Mouse (Mus musculus): ENCODE measurements around the gene Cbx4. TPM values are rescaled to one million over a fixed set of nuclear protein-coding genes. Genes with fewer than 3 reads are reported as not detected.
A peak's percentile ranks its signal among the peaks of the same experiment; 100 is the strongest.

The Cbx4 gene
- 105 and 156 TPM in 2 replicates for total RNA-seq (2021)
- long read RNA-seq, experiment 1, full-length matches to known transcripts, result 207 of 255 reads
- long read RNA-seq, experiment 1, partial matches to known transcripts, result 8 of 255 reads
- long read RNA-seq, experiment 1, other reads (novel, unspliced or antisense), result 40 of 255 reads
- long read RNA-seq, experiment 2, full-length matches to known transcripts, result 217 of 277 reads
- long read RNA-seq, experiment 2, partial matches to known transcripts, result 5 of 277 reads
- long read RNA-seq, experiment 2, other reads (novel, unspliced or antisense), result 55 of 277 reads

DNA sequence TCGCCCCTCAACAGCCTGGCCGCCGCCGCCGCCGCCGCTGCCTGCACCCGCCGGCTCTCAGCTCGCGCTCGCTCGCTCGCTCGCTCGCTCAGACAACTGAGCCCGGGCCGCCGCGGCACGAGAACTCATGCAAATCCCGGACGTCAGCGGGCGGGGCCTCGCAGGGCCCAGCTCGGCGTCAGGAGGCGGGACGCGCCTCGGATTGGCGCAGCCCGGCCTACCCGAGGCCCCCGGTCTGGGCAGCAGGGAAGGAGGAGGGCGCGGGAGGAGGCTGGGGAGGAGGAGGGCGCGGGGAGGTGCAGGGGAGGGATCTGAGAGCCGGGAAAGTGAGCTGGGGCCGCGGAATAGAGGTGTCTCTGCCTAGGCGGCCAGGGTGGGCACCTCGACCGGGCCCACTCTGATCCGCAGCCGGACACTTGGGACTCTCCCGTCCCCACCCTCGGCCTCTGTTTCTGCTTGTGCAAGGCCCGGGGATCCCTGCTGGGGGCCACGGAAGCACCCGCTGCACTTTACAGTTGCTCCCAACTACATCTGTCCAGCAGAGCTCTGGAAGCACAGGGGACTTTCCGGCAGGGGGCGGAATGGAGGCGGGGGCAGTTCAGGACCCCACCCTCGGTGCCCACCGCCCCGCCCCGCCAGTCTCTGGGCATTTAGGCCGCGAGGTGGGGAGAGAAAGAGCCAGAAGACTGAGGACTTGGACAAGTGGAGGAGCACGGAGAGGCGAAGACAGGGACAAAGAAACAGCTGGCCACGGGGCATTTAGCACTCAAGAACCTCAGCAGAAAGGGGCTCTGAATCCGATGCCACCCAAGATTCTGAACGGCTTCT is at the start of gene Cbx4:
Gene Cbx4, minus strand, starts transcription at position 78 of the 828 bp plus-strand sequence.
- DNase-seq, result peak; percentile 98

DNA sequence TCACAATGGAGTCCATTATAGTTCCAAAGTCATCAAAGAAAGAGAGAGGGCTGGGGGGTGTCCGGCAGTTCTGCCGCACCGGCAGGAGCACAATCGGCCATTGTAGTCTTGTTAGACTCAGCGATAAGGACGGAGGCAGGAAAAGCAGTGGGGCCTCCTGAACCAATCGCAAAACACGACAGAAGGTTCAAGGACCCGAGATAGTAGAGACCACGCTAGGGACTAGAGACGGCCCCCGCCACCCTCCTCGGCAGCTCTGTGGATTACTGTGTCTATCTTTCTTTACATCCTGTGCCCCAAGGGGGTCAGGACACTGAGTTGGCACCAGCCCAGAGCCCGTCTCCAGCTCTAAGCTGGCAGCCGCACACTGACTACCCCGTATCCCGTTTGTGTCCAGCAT is 48.6 kb upstream of the Cbx4 start:
- DNase-seq, result no peak

DNA sequence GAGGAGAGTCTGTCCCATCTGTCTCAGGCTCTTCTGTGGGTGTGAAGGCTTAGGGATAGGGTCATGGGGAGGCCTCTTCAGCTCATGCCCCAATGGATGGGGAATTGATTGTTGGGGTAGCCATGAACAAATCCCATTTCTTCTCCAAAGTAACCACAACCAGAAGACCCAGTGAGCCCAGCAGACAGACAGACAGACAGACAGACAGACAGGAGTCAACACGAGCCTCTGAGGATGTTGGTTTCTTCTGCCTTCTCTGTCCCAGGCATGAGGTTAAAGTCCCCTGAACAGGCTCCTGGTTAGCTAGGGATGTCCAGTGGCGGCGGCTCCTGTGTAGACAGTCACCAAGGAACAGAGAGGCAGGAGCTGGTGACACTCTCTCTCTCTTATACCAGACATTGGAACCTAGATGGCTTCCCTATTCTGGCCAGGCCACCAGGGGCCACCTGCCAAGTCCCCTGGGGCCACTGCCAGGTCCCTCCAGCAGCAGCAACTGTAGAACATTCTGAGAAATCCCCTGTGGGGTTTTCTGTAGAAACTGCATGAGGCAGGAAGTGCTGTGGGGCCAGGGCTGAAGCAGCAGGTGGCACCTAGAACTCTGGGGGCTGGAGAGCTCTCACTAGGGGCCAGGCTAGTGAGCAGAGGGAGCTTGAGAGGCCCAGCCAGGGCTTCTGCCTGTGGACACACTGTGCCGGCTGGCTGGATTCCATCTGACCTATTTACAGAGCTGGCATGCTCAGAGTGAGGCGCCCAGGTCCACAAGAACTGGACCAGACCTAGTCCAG is 47.6 kb upstream of the Cbx4 start:
- peak; percentile 80 for DNase-seq

DNA sequence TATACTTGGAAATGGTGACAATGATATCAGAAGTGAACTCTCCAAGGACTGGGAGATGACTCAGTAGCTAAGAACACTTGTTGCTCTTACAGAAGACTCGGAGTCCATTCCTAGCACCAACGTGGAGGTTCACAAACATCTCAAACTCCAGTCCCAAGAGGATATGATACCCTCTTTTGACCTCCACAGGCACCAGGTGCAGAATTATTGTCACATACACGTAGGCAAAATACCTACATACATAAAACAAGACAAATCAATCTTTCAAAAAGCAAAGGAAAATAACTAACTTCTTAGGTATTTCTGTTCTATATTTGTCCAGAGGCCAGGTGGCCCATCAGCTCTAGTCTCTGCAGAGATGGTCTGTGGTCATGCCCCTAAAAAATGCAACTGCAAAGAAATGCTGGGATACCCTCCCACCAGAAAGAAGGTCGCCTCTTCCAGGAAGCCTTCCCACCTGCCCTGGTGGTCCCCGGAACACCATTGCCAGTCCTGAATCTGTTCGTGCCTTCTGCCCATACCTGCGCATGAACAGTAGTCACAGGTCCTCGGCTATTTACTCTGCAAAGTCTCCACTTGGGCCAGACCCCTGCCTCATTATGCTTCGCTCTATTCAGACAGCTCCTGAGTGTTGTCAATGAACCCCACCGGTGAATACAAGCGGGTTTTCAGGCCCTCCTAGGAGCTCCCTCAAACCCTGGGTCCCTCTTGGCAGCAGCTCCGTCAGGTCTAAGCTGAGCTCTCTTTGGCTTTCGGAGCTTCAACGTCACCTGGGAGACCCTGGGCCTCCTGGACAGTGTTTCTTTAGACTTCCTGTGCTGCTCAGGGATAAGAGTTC is 46.4 kb upstream of the Cbx4 start:
- peak; percentile 3 for DNase-seq

DNA sequence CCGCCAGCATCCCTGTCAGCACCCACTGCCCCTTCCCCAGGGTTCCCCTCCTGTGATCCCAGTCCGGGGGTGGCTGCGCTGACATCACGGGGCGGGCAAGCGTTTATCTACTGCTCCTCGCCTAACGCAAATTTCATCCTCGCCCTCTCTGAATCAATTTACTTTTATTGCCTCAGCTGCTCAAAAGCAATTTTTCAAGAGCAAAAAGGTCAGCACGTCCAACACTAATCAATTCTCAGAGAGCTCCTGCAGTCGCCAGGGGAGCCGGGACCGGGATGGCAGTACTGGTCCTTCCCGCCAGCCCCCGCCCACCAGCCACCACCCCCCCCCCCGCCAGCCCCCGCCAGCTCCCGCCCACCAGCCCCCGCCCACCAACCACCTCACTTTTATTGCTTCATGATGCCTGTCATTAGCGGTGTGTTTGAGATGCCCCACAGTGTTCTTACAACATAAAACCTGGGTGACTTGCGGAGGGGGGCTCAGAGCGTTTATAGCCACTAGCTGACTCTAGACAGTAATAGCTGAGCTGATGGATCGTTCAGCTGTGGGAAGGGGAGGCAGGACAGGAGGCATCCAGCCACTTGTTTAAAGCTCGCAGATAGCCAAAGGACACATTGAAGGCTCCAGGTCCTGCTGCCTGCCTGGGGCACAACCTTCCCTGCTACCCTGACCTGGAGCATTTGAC is 44.2 kb upstream of the Cbx4 start:
- peak; percentile 14 for DNase-seq

DNA sequence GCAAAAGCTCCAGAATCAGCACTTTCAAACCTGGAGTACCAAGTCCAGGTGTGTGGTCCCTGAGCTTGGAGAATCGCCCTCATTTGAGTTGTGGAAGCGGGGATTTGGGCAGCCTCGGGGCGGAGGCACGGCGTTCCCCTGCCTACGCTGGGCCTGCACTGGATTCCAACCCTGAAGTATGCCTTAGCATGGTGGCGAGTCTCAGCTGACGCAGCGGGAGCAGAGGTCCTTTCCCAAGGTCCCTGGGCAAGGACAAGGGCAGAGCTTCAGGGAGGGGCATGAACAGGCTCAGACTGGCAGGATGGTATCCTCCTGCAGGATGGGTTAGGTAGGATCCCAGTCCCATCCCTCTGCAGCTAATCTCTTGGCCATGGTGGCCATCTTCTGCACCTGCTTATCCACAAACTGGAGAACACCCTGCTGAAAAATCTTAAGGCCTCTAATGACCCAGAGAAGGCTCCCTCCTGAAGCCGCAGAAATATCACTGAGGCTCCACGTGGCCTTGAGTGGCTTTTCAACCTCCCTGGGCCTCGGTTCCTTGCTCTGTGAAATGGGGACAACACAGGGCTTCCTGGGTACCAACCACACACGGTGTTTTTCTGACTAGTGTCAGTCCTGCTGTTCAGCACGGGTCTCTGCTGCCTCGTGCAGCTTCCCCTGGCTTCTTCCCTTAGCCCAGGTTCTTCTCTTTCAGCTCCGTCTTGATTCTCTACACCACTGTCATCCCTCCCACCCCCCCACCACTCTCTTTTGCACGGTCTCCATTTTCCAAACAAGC is 43.4 kb upstream of the Cbx4 start:
- peak; percentile 73 for DNase-seq

DNA sequence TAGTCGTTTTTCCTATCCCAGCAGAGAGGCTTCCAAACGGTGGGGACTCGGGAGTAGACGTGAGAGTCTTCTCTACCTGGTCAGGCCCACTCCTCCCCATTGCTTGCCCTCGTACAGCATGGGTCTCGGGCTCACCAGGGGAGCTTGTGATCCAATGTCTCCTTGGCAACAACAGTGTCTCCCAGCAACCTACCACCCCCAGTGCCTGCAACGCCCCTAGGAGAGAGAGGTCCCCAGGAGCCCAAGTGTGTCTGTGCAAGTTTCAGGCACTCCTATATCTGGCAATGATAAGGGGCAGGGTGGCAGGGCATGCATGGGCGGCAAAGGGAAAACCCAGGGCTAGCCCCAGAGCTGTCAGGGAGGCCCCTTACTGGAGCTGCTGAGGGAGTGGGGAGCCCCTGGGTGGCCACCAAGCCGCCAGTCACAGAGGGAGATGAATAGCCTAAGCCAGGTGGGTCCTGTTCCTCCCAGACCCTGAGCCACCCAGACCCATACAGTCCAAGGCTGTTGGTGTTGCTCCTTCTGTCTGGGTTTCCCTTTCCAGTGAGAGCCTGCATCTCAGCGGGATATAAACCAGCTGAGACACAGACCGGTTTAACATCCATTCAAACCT is 42.8 kb upstream of the Cbx4 start:
- peak; percentile 16 for DNase-seq

DNA sequence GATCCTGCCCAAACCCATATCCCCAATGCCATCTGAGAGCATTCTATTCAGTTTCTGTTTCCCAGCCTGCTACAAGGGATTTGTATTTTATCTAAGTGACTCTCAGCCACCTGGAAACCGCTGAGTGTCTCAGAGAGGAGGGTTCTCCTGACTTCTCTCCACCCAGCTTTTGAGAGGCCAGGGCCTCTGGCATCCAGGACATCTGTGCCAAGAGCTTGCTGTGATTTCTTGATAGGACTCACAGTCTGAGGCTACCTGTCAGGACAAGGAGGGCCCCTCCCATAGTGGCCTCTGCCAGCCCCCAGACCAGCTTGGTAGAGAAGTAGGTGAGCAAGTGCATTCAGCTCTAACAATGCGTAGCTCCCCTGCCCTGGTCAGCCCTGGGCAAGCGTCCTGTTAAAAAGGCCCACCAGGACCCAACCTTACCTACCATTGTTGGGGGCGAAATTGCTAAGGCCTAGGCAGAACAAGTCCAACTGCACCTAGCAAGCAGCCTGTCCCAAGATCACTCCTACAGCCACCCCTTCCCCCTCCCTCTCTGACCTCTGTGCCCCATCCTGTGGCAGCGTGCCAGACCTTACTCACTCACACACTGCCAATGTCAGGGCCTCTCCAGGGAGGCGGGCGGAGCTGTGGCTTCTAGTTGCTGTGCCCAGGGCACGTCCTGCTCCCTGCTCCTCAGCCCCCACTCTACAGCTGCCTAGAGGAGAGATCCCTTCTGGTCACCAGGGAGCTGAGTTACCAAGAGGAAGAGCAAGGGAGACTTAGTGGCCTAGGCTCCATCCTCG is 41.9 kb upstream of the Cbx4 start:
- peak; percentile 96 for DNase-seq

DNA sequence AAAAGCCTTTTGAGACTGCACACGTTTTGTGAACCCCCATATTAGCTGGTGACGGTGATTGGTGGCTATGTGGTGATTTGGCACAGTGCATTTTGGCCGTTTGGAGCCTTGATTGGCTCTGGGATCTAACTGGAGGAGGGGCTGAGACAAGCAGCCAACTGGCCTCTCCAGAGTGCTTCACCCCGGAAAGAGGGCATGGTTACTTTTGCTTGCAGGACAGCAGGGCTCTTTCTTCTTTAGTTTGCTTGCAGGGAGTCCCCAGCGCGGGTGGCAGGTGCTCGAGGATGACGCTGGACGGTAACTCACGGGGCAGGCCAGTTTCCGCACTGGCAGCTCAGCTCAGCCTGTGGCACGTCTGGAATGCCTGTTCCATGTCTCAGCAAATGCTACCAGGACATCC is 41.1 kb upstream of the Cbx4 start:
- DNase-seq, result peak; percentile 60

DNA sequence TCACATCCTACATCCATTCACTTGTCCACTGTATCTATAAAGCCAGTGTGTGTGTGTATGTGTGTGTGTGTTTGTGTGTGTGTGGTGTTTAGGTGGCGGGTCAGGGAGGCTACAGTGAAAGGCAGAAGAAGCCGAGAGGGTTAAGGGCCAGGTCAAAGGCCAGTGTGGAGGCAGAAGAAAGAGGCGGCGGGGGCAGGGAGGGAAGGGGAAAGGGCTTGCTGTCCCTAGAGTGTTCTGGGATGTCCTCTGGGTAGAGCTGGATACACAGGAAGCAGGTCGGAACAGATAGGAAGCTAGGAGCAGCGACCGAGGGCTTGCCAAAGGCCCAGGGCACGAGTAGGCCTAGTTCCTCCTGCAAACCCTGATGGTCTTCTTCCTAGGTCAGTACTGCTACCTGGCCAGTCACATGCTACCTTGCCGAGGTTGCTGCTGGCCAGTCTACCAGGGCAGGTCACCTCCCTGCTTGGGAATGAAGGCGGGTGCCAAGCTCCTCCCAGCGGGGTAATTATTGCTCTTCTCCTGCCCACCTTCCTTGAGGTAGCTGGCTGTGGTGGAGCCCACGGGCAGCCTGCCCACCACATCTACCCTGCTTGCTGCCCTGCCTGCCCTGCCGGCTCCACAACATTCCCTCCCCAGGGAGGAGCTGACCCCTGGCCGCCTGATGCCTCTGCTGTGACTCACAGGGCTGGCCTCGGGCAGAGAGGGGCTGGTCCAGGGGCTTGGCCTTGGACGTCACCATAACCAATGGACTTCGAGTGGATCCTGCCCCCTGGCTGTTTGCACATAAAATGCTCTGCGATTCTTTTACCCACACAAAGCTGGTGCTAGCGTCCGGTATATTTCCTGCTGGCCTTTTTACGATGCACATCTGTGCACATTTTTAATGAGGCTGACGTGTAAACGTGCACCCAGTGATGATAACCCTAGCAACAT is 40.2 kb upstream of the Cbx4 start:
- peak; percentile 97 for DNase-seq

DNA sequence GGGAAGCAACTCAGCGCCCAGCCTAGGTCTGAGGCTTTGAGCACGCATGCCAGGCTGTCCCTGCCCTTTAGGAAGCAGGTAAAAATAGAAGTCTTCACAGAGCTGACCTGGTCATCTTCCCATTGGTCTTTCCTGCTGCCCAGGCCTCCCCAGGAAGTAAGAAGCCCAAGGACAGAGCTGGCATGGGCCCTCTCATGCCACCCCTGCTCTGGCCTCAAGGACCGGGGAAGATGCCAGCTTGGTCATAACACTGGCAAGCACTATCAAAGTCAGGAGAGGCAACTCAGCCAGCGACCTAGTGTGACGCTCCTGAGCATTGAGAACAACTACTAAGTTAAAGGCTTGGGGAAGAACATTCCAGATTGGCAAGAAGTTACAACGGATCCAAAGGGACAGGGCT is 38.5 kb upstream of the Cbx4 start:
- peak; percentile 92 for DNase-seq

DNA sequence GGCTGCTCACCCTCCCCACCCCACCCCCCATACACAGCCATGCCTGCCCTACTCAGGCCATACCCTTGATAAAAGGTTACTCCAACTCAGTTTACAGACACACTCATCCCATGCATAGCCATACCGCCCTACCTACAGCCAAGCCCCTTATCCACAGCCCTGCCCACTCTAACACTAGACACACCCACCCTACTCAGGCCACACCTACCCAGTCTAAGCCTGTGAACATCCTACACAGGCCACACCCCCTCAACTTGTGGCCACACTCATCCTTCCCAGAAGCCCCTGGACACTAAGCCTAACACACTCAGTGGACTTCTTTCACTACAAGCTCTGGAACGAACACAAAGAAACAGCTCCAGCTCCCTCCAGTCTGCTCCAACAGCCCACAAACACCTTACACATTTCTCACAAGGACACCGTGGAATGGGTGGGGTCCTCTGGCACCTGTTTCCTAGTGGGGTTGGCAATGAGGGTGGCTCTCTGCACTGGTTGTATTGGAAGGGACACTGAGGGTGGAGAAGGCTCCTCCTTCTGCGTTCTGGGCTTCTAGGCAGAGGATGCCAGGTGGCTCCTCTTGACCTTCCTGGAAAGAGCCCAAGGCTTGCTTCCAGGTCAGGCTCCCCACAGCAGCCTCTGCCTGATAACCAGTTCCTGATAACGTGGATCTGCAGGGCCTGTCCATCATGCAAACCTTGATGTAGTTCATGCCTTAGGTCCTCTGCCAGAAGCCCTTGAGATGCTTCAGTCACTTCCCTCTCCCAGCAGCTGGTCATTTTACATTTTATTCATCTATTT is 37.7 kb upstream of the Cbx4 start:
- peak; percentile 54 for DNase-seq

DNA sequence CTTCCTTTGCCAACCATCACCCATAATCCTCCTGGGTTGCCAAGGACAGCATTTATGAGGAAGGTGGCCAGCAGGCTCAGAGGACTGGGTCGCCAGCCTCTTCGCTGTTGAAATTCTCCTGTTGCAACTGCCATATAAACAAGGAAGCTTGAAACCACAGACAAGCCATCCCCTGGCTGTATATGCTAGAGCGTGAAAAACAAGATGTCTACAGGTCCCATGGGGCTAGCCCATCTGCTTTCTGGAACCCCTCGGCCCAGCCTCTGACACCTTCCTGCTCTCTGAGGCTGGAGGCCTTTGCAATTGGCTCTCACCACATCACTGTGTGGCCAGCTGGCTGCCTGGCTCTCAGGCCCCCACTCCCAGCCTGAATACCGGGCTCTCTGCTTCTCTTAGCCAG is 36.4 kb upstream of the Cbx4 start:
- DNase-seq, result no peak

DNA sequence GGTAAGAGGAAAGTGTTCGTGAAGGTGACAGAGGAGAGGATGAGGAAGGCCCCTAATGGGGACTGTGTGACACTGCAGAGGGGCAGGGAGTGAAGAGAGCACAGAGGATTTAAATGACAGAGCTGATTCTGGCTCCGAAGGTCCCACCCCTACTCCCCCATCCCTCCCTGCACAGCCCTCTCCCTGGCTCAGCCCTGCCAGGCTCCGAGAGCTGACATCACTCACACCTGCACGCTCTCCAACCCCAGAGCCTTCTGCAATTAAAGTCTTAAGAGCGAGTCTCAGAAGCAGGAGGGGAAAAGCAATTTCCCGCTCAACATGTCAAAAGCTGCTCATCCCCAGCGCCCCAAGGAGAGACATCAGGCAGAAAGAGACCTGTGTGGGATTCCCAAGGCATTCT is 32.9 kb upstream of the Cbx4 start:
- no peak for DNase-seq

DNA sequence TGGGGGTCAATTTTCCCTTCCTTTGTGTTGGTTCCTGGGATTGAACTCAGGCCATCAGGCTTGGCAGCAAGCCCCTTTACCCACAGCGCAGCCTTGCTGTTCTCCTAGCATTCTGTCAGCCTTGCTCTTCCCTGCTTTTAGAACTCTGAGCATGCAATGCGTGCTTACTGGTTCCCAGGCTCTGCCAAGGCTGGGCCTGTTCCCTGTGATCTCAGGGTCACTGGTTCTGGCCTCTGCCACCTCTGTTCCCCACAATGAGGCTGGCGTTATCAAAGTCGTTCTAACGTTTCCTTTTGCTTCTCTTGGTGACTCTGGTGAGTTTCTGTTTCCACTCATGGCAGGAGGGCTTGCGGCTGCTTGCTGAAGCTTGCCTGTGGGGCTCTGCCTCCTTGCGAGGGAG is 31.9 kb upstream of the Cbx4 start:
- peak; percentile 53 for DNase-seq

DNA sequence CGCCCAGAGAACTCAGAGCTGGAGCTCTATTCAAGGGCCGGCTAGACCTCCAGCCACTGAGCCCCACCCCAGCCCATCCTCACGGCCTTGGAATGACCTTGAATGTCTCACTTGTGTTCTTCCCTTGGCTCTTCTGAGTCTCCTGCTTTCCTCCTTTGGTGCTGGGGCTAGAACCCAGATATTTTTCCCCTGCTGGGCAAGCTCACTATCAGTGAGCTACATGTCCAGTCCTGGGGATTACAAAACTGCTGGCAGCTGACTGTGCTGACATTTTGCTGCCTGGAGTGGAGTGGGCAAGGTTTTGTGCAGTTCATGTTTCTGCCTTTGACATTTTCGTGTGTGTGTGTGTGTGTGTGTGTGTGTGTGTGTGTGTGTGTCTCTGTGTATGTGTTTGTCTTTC is 31.0 kb upstream of the Cbx4 start:
- peak; percentile 72 for DNase-seq

DNA sequence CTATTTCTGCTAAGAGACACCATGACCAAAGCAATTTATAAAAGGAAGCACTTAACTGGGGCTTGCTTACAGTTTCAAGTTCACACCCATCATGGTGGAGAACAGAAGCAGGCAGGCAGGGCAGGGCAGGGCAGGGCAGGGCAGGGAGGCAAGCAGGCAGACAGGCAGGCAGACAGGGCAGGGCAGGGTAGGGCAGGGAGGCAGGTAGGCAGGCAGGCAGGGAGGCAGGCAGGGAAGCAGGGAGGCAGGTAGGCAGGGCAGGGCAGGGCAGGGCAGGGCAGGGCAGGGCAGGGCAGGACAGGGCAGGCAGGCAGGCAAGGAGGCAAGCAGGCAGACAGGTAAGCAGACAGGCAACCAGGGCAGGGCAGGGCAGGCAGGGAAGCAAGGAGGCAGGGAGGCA is 26.7 kb upstream of the Cbx4 start:
- no peak for DNase-seq

Measured in adrenal gland, postnatal 14 days (tissue).